Mouse (Mus musculus) ES-E14 (cell line): ENCODE results near the gene Inhbc.

Experiments
- CHD2 ChIP-seq: IDR thresholded peaks from 2 replicates; pipeline ENCODE4 v1.6.1; 2014; ENCODE audit warnings: mild to moderate bottlenecking, low read depth, low read length, inconsistent platforms
- HCFC1 ChIP-seq: IDR thresholded peaks from 2 replicates; pipeline ENCODE4 v1.6.1; 2012; ENCODE audit warnings: low read length, inconsistent platforms, borderline replicate concordance; ENCODE audit not compliant: insufficient read depth
- ZC3H11A ChIP-seq: IDR thresholded peaks from 2 replicates; pipeline ENCODE4 v1.6.1; 2012; ENCODE audit warnings: low read depth, mild to moderate bottlenecking, inconsistent platforms, low read length, borderline replicate concordance

DNA sequence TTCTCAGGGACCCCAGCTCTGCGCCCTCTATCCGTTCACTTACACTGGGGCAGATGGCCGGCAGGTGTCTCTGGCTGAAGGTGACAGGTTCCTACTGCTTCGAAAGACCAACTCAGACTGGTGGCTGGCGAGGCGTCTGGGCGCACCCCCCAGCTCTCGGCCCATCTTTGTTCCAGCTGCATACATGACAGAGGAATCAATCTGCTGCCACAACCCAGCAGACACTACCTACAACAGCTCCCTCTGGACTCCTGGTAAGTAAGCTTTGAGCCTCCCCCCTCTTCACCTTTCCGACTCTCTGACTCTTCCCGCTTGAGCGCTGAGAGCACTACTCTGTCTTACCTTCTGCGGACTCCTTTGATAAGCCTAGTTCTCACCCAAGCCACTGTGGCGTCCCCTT lies 48.1 kb downstream of the Inhbc start:
- TF ChIP-seq HCFC1, result no peak
- no peak for TF ChIP-seq CHD2
- no peak for TF ChIP-seq ZC3H11A
